Mouse (Mus musculus) forebrain, embryonic 14.5 days (tissue): ENCODE data around the gene Olfr457. TPM values are rescaled to one million over a fixed set of nuclear protein-coding genes. Genes with fewer than 3 reads are reported as not detected.

Source experiments
- ATAC-seq: fragments of 200-750 bp; cut with Nextera tagmentation; 2 replicates; pipeline ENCODE4 v1.8.0; 2017; ENCODE audit warnings: mild to moderate bottlenecking, moderate library complexity
- DNase-seq: peaks from one replicate; pipeline ENCODE4 v3.0.0-alpha.2; 2015; ENCODE audit warnings: low spot score
- H3K27ac ChIP-seq: fragments of 300-500 bp; sonication (generic); 2 replicates; pipeline ENCODE4 v1.5.1; 2014; ENCODE audit warnings: low read depth, mild to moderate bottlenecking, control low read depth, low read length, moderate library complexity
- H3K27me3 ChIP-seq: fragments of 300-500 bp; sonication (generic); replicated peaks from 2 replicates; pipeline ENCODE4 v1.6.1; 2014; ENCODE audit warnings: low read length, control low read depth, mixed read lengths; ENCODE audit not compliant: control insufficient read depth, insufficient read depth
- H3K36me3 ChIP-seq: fragments of 300-500 bp; sonication (generic); 2 replicates; pipeline ENCODE4 v1.6.1; 2014; ENCODE audit warnings: low read length, control low read depth; ENCODE audit not compliant: control insufficient read depth, insufficient read depth
- H3K4me1 ChIP-seq: fragments of 300-500 bp; sonication (generic); 2 replicates; pipeline ENCODE4 v1.6.1; 2014; ENCODE audit warnings: antibody characterized with exemption, low read length, control low read depth; ENCODE audit not compliant: control insufficient read depth, insufficient read depth
- H3K4me2 ChIP-seq: fragments of 300-500 bp; sonication (generic); 2 replicates; pipeline ENCODE4 v1.6.1; 2014; ENCODE audit warnings: mild to moderate bottlenecking, control low read depth, low read length
- H3K4me3 ChIP-seq: fragments of 300-500 bp; sonication (generic); 2 replicates; pipeline ENCODE4 v1.5.1; 2014; ENCODE audit warnings: low read depth, low read length, control low read depth
- H3K9ac ChIP-seq: fragments of 300-500 bp; sonication (generic); 2 replicates; pipeline ENCODE4 v1.6.1; 2014; ENCODE audit warnings: mild to moderate bottlenecking, low read length, control low read depth, moderate library complexity
- H3K9me3 ChIP-seq: fragments of 300-500 bp; sonication (generic); replicated peaks from 2 replicates; pipeline ENCODE4 v1.6.1; 2016; ENCODE audit warnings: low read length, control low read depth, mixed read lengths; ENCODE audit not compliant: control insufficient read depth
- WGBS: fragments of 180-500 bp; shearing (Covaris S2); extraction: QIAGEN DNeasy Blood & Tissue Kit; methylation state at CpG from one replicate; pipeline ENCODE4 v1.1.7; 2014; 5-methylcytosine and 5-hydroxymethylcytosine counted together
- polyA plus RNA-seq: library from polyadenylated mRNA; unstranded; fragments of >200 nt; fragmentation: Nextera tagmentation; extraction: Ambion mirVana; gene quantifications from 2 replicates; pipeline ENCODE4 v1.2.1, GENCODE M21; 2014

Gene Olfr457
- polyA plus RNA-seq, 1 experiment from 2014 or later = not detected

DNA sequence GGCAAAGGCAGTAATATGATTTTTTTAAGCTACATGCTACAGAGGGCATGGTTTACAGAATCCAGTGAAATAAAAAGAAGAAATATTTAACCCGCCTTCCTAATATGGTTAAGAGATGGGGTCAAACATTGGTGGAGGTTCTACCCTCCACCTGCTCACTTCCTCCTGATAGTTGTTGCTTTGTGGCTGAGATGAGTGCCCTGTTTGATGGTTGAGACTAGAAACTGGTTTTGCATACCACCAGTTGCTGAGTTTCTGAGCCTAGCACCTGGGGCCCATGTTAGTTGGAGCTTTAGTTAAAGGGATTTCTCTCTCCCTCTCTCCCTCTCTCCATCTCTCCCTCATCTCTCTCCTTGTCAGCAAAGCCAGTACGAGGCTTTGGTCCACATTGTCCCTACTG lies 28.8 kb downstream of the Olfr457 start:
- H3K4me3 ChIP-seq = no peak overlapping the region
- WGBS = 85% methylated on average over 2 of the region's 2 CpGs
- DNase-seq (no peak), ATAC-seq (no peak)
- no peak overlapping the region for H3K4me2 ChIP-seq
- no peak overlapping the region for H3K27ac ChIP-seq
- H3K27me3 ChIP-seq = no peaks in the 10 kb centered on the region
- no peaks in the 10 kb centered on the region for H3K4me1 ChIP-seq
- no peaks in the 10 kb centered on the region for H3K36me3 ChIP-seq
- H3K9ac ChIP-seq = no peak overlapping the region
- H3K9me3 ChIP-seq = no peaks in the 10 kb centered on the region

DNA sequence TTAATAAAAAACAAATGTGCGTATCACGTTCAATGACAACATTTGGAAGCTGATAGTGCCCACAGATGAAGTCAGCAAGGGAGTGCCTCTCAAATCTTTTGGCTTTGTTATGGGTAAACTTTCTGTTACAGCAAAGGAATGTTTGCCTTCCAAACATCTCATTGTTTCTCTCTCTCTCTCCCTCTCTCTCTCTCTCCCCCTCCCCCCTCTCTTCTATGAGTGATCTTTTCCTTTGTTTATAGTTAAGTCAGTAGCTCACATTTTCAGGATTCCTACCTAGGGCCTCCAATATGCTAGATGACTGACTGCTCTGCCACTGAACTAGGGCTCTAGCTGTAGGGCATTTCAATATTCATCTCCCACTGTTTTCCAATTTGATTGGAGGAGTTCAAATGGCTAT lies 31.6 kb downstream of the Olfr457 start:
- Histone ChIP-seq H3K9ac (no peak overlapping the region), H3K9me3 (no peaks in the 10 kb centered on the region), H3K27me3 (no peaks in the 10 kb centered on the region), H3K36me3 (no peaks in the 10 kb centered on the region), H3K4me2 (no peak overlapping the region), H3K27ac (no peak overlapping the region), H3K4me1 (no peaks in the 10 kb centered on the region), H3K4me3 (no peak overlapping the region)
- WGBS = 87% methylated on average over 2 of the region's 2 CpGs
- no peak for ATAC-seq
- DNase-seq = no peak

DNA sequence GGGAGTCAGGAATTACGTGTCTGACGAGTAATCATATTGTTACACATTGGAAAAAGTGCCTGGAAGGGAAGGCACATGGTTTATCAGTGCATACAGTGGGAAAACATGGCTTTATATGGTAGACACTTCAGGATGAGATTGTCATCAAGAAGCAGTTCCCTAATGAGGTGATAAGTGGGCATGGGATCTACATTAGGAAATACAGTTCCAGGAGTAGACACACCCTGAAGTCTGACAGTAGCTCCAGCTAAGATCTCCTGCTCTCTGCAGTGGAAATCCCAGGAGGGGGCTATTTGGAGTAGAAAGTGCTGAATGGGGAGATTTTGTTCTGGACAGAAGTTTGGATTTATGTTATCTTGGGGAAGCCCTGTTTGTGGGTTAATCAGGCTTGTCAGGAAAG lies 34.7 kb downstream of the Olfr457 start:
- no peak for DNase-seq
- Histone ChIP-seq H3K4me3 (no peak overlapping the region), H3K9me3 (no peaks in the 10 kb centered on the region), H3K27ac (no peak overlapping the region), H3K4me2 (no peak overlapping the region), H3K9ac (no peak overlapping the region), H3K4me1 (no peaks in the 10 kb centered on the region), H3K27me3 (no peaks in the 10 kb centered on the region), H3K36me3 (no peaks in the 10 kb centered on the region)
- no peak for ATAC-seq
- 83% methylated on average over 2 of the region's 2 CpGs for WGBS

DNA sequence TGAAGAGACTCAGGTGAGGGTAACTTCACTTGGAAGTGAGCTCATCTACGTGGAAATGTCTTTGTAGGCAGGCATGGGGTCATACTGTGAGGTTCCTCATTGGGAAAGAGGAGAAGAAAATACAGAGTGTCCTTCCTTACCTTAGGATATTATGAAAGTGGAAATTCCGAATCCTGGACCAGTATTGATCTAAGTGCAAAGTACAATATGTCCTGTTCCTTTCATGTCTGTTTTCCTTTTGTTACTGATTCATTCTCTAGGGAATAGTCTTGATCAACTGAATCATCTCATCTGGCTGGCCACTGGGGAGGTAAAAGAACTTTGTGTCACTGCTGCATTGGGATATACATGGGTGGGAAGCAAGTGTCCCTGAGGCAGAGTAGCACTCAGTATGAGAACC lies 40.6 kb downstream of the Olfr457 start:
- ATAC-seq (no peak), DNase-seq (no peak)
- 75% methylated on average over 2 of the region's 2 CpGs for WGBS

DNA sequence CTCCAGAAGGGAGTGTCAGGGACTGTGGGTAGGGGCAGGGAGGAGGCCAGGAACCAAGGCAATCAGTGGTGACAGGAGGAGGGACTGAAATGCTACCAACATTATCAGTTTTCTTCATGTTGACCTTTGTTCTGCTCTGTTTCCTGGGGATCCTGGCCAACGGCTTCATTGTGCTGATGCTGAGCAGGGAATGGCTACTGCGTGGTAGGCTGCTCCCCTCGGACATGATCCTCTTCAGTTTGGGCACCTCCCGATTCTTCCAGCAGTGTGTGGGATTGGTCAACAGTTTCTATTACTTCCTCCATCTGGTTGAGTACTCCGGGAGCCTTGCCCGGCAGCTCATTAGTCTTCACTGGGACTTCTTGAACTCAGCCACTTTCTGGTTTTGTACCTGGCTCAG lies 41.7 kb downstream of the Olfr457 start, which contains the start of gene Tas2r126:
Tas2r126 (plus strand) TSS at position 90 of the 400 bp plus-strand sequence.
- no peak for DNase-seq

More for the DNA sequence above, 40.6 kb downstream of the Olfr457 start:
- Histone ChIP-seq H3K27me3 (no peaks in the 10 kb centered on the region), H3K36me3 (no peaks in the 10 kb centered on the region), H3K9me3 (no peaks in the 10 kb centered on the region), H3K27ac (no peak overlapping the region), H3K4me2 (no peak overlapping the region), H3K4me3 (no peak overlapping the region), H3K9ac (no peak overlapping the region), H3K4me1 (no peaks in the 10 kb centered on the region)

DNA sequence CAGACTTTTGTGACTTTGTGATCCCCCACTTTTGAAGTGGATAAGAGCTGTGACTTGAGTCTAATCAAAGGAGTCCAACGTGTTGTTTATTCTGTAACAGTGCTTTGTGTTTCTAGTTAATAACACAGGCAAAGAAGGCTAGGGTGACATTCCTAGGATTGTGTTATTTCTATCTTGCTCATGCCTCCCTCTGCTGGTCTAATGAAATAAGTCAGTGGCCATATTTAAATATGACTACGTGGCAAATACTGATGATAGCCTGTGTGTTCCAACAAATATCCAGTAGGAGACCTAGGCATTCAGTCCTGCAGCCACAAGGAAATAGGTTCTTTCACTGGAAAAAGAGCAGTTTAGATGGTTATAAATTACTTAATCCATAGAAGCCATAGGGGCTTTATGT lies 42.6 kb downstream of the Olfr457 start:
- no peak overlapping the region for H3K9ac ChIP-seq
- H3K4me2 ChIP-seq = no peak overlapping the region
- no peaks in the 10 kb centered on the region for H3K27me3 ChIP-seq
- no peak overlapping the region for H3K27ac ChIP-seq
- 67% methylated on average over 2 of the region's 2 CpGs for WGBS
- no peak overlapping the region for H3K4me3 ChIP-seq
- no peaks in the 10 kb centered on the region for H3K36me3 ChIP-seq
- no peak for DNase-seq
- no peaks in the 10 kb centered on the region for H3K4me1 ChIP-seq
- H3K9me3 ChIP-seq = no peaks in the 10 kb centered on the region
- no peak for ATAC-seq

More for the DNA sequence above, 41.7 kb downstream of the Olfr457 start, which contains the start of gene Tas2r126:
- no peaks in the 10 kb centered on the region for H3K27me3 ChIP-seq
- no peak for ATAC-seq
- no peak within 1 kb of the TSS for H3K27ac ChIP-seq
- no peak within 1 kb of the TSS for H3K9ac ChIP-seq
- no peaks in the 10 kb centered on the region for H3K9me3 ChIP-seq
- no peaks in the 10 kb centered on the region for H3K36me3 ChIP-seq
- no peak within 1 kb of the TSS for H3K4me2 ChIP-seq
- H3K4me3 ChIP-seq = no peak within 1 kb of the TSS
- H3K4me1 ChIP-seq = no peaks in the 10 kb centered on the region
- WGBS = 93% methylated on average over 6 of the region's 6 CpGs

DNA sequence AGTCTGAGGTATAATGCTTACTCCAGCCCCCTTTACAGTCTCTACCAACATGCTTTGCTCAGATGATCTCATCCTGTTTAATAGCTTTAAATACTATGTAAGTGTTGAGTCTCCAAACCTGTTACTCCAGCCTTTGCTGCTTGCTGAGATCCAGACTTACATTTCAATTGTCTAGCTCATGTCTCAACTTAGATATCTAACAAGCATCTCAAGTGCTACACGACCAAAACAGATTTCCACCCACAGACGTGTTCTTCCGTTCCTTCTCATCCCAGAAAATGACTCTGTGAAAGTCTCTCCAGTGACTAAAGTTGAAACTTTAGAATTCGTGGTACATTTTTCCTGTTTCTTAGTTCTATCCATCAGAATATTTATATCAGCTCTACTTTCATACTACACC lies 49.8 kb downstream of the Olfr457 start:
- Histone ChIP-seq H3K9ac (no peak overlapping the region), H3K4me1 (no peaks in the 10 kb centered on the region), H3K4me2 (no peak overlapping the region), H3K36me3 (no peaks in the 10 kb centered on the region), H3K27me3 (no peaks in the 10 kb centered on the region), H3K9me3 (no peaks in the 10 kb centered on the region), H3K27ac (no peak overlapping the region), H3K4me3 (no peak overlapping the region)
- no peak for ATAC-seq
- WGBS = 84% methylated on average over 4 of the region's 4 CpGs
- no peak for DNase-seq

DNA sequence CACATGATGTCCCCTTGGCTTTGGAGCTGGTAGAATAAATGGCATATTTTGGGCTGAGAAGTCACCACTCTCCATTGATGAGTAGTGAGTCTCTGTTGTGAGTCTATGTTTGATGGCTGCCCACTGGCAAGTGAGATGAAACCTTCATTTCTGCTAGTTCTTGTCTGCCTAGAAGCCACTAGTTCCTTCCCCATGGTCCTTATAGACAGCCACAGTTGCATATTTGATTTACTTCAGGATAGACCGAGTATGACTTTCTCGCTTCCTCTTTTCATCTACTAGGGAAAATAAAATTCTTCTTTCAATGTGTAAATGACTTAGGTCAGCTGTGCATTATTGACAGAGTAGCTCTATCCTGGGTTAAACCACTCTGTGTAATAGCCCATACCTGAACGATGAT lies 51.7 kb downstream of the Olfr457 start:
- no peak for ATAC-seq
- Histone ChIP-seq H3K4me3 (no peak overlapping the region), H3K9ac (no peak overlapping the region), H3K27me3 (no peaks in the 10 kb centered on the region), H3K9me3 (no peaks in the 10 kb centered on the region), H3K4me2 (no peak overlapping the region), H3K4me1 (no peaks in the 10 kb centered on the region), H3K36me3 (no peaks in the 10 kb centered on the region), H3K27ac (no peak overlapping the region)
- DNase-seq = no peak
- WGBS = 98% methylated on average over 3 of the region's 3 CpGs

DNA sequence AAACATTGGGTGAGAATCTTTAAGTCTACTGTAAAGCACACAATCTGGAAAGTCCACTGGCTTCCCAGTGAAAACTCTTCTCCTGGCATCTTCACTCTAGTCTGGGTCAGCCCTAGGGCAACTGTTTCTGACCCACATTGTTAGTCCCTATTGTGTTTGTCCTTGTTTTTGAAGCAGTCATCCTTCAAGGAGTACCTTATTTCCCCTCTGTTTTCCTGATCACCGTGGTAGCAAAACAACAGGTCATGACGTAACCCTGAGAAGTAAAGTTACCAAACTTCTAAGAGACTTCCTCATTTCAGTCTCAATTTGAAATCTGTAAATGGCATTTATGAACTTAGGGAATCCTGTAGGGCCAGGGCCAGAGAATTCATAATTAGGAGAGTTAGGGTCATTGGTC lies 54.7 kb downstream of the Olfr457 start:
- H3K4me1 ChIP-seq = no peaks in the 10 kb centered on the region
- no peaks in the 10 kb centered on the region for H3K36me3 ChIP-seq
- no peak overlapping the region for H3K4me3 ChIP-seq
- ATAC-seq = no peak
- 75% methylated on average over 2 of the region's 2 CpGs for WGBS
- H3K9me3 ChIP-seq = no peaks in the 10 kb centered on the region
- no peak overlapping the region for H3K9ac ChIP-seq
- H3K27ac ChIP-seq = no peak overlapping the region
- H3K4me2 ChIP-seq = no peak overlapping the region
- no peaks in the 10 kb centered on the region for H3K27me3 ChIP-seq
- no peak for DNase-seq
